Mouse (Mus musculus): ENCODE measurements around the gene Msmo1. TPM values are rescaled to one million over a fixed set of nuclear protein-coding genes. Genes with fewer than 3 reads are reported as not detected.

Msmo1 gene
- 205 and 208 TPM in 2 replicates for polyA plus RNA-seq (2014; fragmentation: Nextera tagmentation; extraction: Ambion mirVana)

GRCm38 (mm10) chr8:64733271-64733943 is at the start of gene Msmo1:
TSS of gene Msmo1 (minus strand) at chr8:64733792.
- no peaks in the 10 kb centered on the region for H3K9me3 ChIP-seq (ENCODE audit: control insufficient read depth, low read length)
- under 1% methylated on average over 60 of the region's 60 CpGs for WGBS
- no peaks in the 10 kb centered on the region for H3K27me3 ChIP-seq (ENCODE audit: control insufficient read depth, insufficient read depth, low read length)
- H3K4me2 ChIP-seq (ENCODE audit: low read depth, low read length, severe bottlenecking) = peak within 1 kb of the TSS; percentile 76
- peak within 1 kb of the TSS; percentile 78 for H3K4me3 ChIP-seq (ENCODE audit: low read depth, low read length)
- peak within 1 kb of the TSS; percentile 76 for H3K9ac ChIP-seq (ENCODE audit: low read length)
- DNase-seq (ENCODE audit: low spot score) (peak; percentile 97), ATAC-seq (replicated peaks; ENCODE audit: low FRiP score) (peak; percentile 100)
- H3K4me1 ChIP-seq (replicated peaks; ENCODE audit: control insufficient read depth, insufficient read depth, low read length) = 0 out of 2 replicates have a peak, but pooled peaks cover 2% of the 10 kb centered on the region
- H3K36me3 ChIP-seq (ENCODE audit: control insufficient read depth, insufficient read depth, low read length) = peaks cover 8% of the 10 kb centered on the region; the same call in 1 of the 2 replicates
- peak within 1 kb of the TSS; percentile 18; the same call in 1 of the 2 replicates for H3K27ac ChIP-seq (ENCODE audit: low read depth, low read length)

GRCm38 (mm10) chr8:64781947-64782346 is 48.4 kb upstream of the Msmo1 start:
- Histone ChIP-seq H3K27ac (ENCODE audit: low read depth, low read length) (no peak overlapping the region), H3K4me3 (ENCODE audit: low read depth, low read length) (no peak overlapping the region)
- WGBS = 90% methylated on average over 6 of the region's 6 CpGs

GRCm38 (mm10) chr8:64777925-64778324 is 44.3 kb upstream of the Msmo1 start:
- 76% methylated on average over 9 of the region's 9 CpGs for WGBS
- Histone ChIP-seq H3K4me1 (replicated peaks; ENCODE audit: control insufficient read depth, insufficient read depth, low read length) (no peaks in the 10 kb centered on the region), H3K4me2 (ENCODE audit: low read depth, low read length, severe bottlenecking) (no peak overlapping the region), H3K36me3 (ENCODE audit: control insufficient read depth, insufficient read depth, low read length) (no peaks in the 10 kb centered on the region), H3K9me3 (ENCODE audit: control insufficient read depth, low read length) (no peaks in the 10 kb centered on the region), H3K27me3 (ENCODE audit: control insufficient read depth, insufficient read depth, low read length) (no peaks in the 10 kb centered on the region), H3K4me3 (ENCODE audit: low read depth, low read length) (no peak overlapping the region), H3K9ac (ENCODE audit: low read length) (no peak overlapping the region), H3K27ac (ENCODE audit: low read depth, low read length) (no peak overlapping the region)
- ATAC-seq (replicated peaks; ENCODE audit: low FRiP score) (no peak), DNase-seq (ENCODE audit: low spot score) (no peak)

More at GRCm38 (mm10) chr8:64781947-64782346, 48.4 kb upstream of the Msmo1 start:
- Histone ChIP-seq H3K9ac (ENCODE audit: low read length) (no peak overlapping the region), H3K4me1 (replicated peaks; ENCODE audit: control insufficient read depth, insufficient read depth, low read length) (no peaks in the 10 kb centered on the region), H3K9me3 (ENCODE audit: control insufficient read depth, low read length) (no peaks in the 10 kb centered on the region), H3K36me3 (ENCODE audit: control insufficient read depth, insufficient read depth, low read length) (no peaks in the 10 kb centered on the region), H3K27me3 (ENCODE audit: control insufficient read depth, insufficient read depth, low read length) (no peaks in the 10 kb centered on the region), H3K4me2 (ENCODE audit: low read depth, low read length, severe bottlenecking) (no peak overlapping the region)
- ATAC-seq (replicated peaks; ENCODE audit: low FRiP score) (no peak), DNase-seq (ENCODE audit: low spot score) (no peak)

GRCm38 (mm10) chr8:64774136-64774535 is 40.5 kb upstream of the Msmo1 start:
- H3K4me3 ChIP-seq (ENCODE audit: low read depth, low read length) = no peak overlapping the region
- no peak for ATAC-seq (replicated peaks; ENCODE audit: low FRiP score)
- no peak overlapping the region for H3K9ac ChIP-seq (ENCODE audit: low read length)
- no peaks in the 10 kb centered on the region for H3K9me3 ChIP-seq (ENCODE audit: control insufficient read depth, low read length)
- no peaks in the 10 kb centered on the region for H3K4me1 ChIP-seq (replicated peaks; ENCODE audit: control insufficient read depth, insufficient read depth, low read length)
- no peak overlapping the region for H3K4me2 ChIP-seq (ENCODE audit: low read depth, low read length, severe bottlenecking)
- no peak overlapping the region for H3K27ac ChIP-seq (ENCODE audit: low read depth, low read length)
- no peaks in the 10 kb centered on the region for H3K36me3 ChIP-seq (ENCODE audit: control insufficient read depth, insufficient read depth, low read length)
- no peak for DNase-seq (ENCODE audit: low spot score)
- H3K27me3 ChIP-seq (ENCODE audit: control insufficient read depth, insufficient read depth, low read length) = no peaks in the 10 kb centered on the region
- WGBS = 90% methylated on average over 6 of the region's 6 CpGs

GRCm38 (mm10) chr8:64770814-64771213 is 37.2 kb upstream of the Msmo1 start:
- WGBS = 92% methylated on average over 7 of the region's 7 CpGs
- ATAC-seq (replicated peaks; ENCODE audit: low FRiP score) (no peak), DNase-seq (ENCODE audit: low spot score) (no peak)
- Histone ChIP-seq H3K4me2 (ENCODE audit: low read depth, low read length, severe bottlenecking) (no peak overlapping the region), H3K27me3 (ENCODE audit: control insufficient read depth, insufficient read depth, low read length) (no peaks in the 10 kb centered on the region), H3K4me1 (replicated peaks; ENCODE audit: control insufficient read depth, insufficient read depth, low read length) (no peaks in the 10 kb centered on the region), H3K4me3 (ENCODE audit: low read depth, low read length) (no peak overlapping the region), H3K27ac (ENCODE audit: low read depth, low read length) (no peak overlapping the region), H3K9me3 (ENCODE audit: control insufficient read depth, low read length) (no peaks in the 10 kb centered on the region), H3K9ac (ENCODE audit: low read length) (no peak overlapping the region), H3K36me3 (ENCODE audit: control insufficient read depth, insufficient read depth, low read length) (no peaks in the 10 kb centered on the region)

GRCm38 (mm10) chr8:64769586-64769985 is 36.0 kb upstream of the Msmo1 start:
- ATAC-seq (replicated peaks; ENCODE audit: low FRiP score) = no peak
- Histone ChIP-seq H3K27ac (ENCODE audit: low read depth, low read length) (no peak overlapping the region), H3K9ac (ENCODE audit: low read length) (no peak overlapping the region), H3K4me2 (ENCODE audit: low read depth, low read length, severe bottlenecking) (no peak overlapping the region), H3K27me3 (ENCODE audit: control insufficient read depth, insufficient read depth, low read length) (no peaks in the 10 kb centered on the region), H3K4me1 (replicated peaks; ENCODE audit: control insufficient read depth, insufficient read depth, low read length) (no peaks in the 10 kb centered on the region), H3K9me3 (ENCODE audit: control insufficient read depth, low read length) (no peaks in the 10 kb centered on the region), H3K36me3 (ENCODE audit: control insufficient read depth, insufficient read depth, low read length) (no peaks in the 10 kb centered on the region), H3K4me3 (ENCODE audit: low read depth, low read length) (no peak overlapping the region)
- DNase-seq (ENCODE audit: low spot score) = no peak
- WGBS = 86% methylated on average over 7 of the region's 7 CpGs

- WGBS = 86% methylated on average over 9 of the region's 9 CpGs
- H3K36me3 ChIP-seq (ENCODE audit: control insufficient read depth, insufficient read depth, low read length) = no peaks in the 10 kb centered on the region
- no peak for ATAC-seq (replicated peaks; ENCODE audit: low FRiP score)
Measured at GRCm38 (mm10) chr8:64768645-64769044, 35.1 kb upstream of the Msmo1 start.

GRCm38 (mm10) chr8:64767047-64767446 is 33.5 kb upstream of the Msmo1 start:
- no peaks in the 10 kb centered on the region for H3K27me3 ChIP-seq (ENCODE audit: control insufficient read depth, insufficient read depth, low read length)
- ATAC-seq (replicated peaks; ENCODE audit: low FRiP score) = no peak
- H3K27ac ChIP-seq (ENCODE audit: low read depth, low read length) = no peak overlapping the region
- no peaks in the 10 kb centered on the region for H3K36me3 ChIP-seq (ENCODE audit: control insufficient read depth, insufficient read depth, low read length)
- WGBS = 95% methylated on average over 9 of the region's 9 CpGs
- no peak overlapping the region for H3K4me3 ChIP-seq (ENCODE audit: low read depth, low read length)
- no peaks in the 10 kb centered on the region for H3K4me1 ChIP-seq (replicated peaks; ENCODE audit: control insufficient read depth, insufficient read depth, low read length)
- no peak overlapping the region for H3K9ac ChIP-seq (ENCODE audit: low read length)
- DNase-seq (ENCODE audit: low spot score) = no peak
- H3K4me2 ChIP-seq (ENCODE audit: low read depth, low read length, severe bottlenecking) = no peak overlapping the region
- H3K9me3 ChIP-seq (ENCODE audit: control insufficient read depth, low read length) = no peaks in the 10 kb centered on the region

More at GRCm38 (mm10) chr8:64768645-64769044, 35.1 kb upstream of the Msmo1 start:
- H3K27me3 ChIP-seq (ENCODE audit: control insufficient read depth, insufficient read depth, low read length) = no peaks in the 10 kb centered on the region
- H3K4me1 ChIP-seq (replicated peaks; ENCODE audit: control insufficient read depth, insufficient read depth, low read length) = no peaks in the 10 kb centered on the region
- H3K9me3 ChIP-seq (ENCODE audit: control insufficient read depth, low read length) = no peaks in the 10 kb centered on the region
- DNase-seq (ENCODE audit: low spot score) = no peak
- no peak overlapping the region for H3K4me3 ChIP-seq (ENCODE audit: low read depth, low read length)
- H3K9ac ChIP-seq (ENCODE audit: low read length) = no peak overlapping the region
- no peak overlapping the region for H3K27ac ChIP-seq (ENCODE audit: low read depth, low read length)
- no peak overlapping the region for H3K4me2 ChIP-seq (ENCODE audit: low read depth, low read length, severe bottlenecking)

- Histone ChIP-seq H3K9me3 (ENCODE audit: control insufficient read depth, low read length) (no peaks in the 10 kb centered on the region), H3K27me3 (ENCODE audit: control insufficient read depth, insufficient read depth, low read length) (no peaks in the 10 kb centered on the region), H3K4me2 (ENCODE audit: low read depth, low read length, severe bottlenecking) (no peak overlapping the region), H3K4me1 (replicated peaks; ENCODE audit: control insufficient read depth, insufficient read depth, low read length) (no peaks in the 10 kb centered on the region), H3K9ac (ENCODE audit: low read length) (no peak overlapping the region), H3K4me3 (ENCODE audit: low read depth, low read length) (no peak overlapping the region), H3K36me3 (ENCODE audit: control insufficient read depth, insufficient read depth, low read length) (no peaks in the 10 kb centered on the region), H3K27ac (ENCODE audit: low read depth, low read length) (no peak overlapping the region)
- no peak for DNase-seq (ENCODE audit: low spot score)
- 88% methylated on average over 9 of the region's 9 CpGs for WGBS
- ATAC-seq (replicated peaks; ENCODE audit: low FRiP score) = no peak
Measured at GRCm38 (mm10) chr8:64764075-64764474, 30.5 kb upstream of the Msmo1 start.
